Comparison of ENCODE assay signal across 9 mouse cellular contexts in genomic region chr5:63649070-63649532, GRCm38 (mm10). TPM values are rescaled to one million over a fixed set of nuclear protein-coding genes. Genes with fewer than 3 reads are reported as not detected.
DNase-seq lines count a peak whose midpoint lies in the region; ATAC-seq lines count a peak whose summit lies in the region.
"Had no signal": no experiment of that assay in that cellular context is flagged by ENCODE, and none has a peak within 500 bp of the region (broad histone marks: within the 10 kb centered on the region; RNA-seq: fewer than 3 reads in every experiment).

Gene Nwd2, plus strand, starts transcription at chr5:63649102.

- H3K27ac ChIP-seq in heart, embryonic 10.5 days = no peak within 1 kb of the TSS; the same call in 1 of the 2 replicates
- H3K27ac ChIP-seq in embryonic facial prominence, embryonic 15.5 days (replicated peaks) = no peak within 1 kb of the TSS
- no peak within 1 kb of the TSS for H3K27ac ChIP-seq in limb, embryonic 15.5 days

- no peaks in the 10 kb centered on the region for H3K9me3 ChIP-seq in heart, embryonic 10.5 days
- H3K9me3 ChIP-seq in embryonic facial prominence, embryonic 15.5 days (replicated peaks) = no peaks in the 10 kb centered on the region
- no peaks in the 10 kb centered on the region for H3K9me3 ChIP-seq in limb, embryonic 15.5 days

- H3K27me3 ChIP-seq in heart, embryonic 10.5 days (ENCODE audit: insufficient read depth, poor library complexity, severe bottlenecking) = peaks cover 53% of the 10 kb centered on the region
- H3K27me3 ChIP-seq in embryonic facial prominence, embryonic 15.5 days = peaks cover 46% of the 10 kb centered on the region
- peaks cover 48% of the 10 kb centered on the region for H3K27me3 ChIP-seq in limb, embryonic 15.5 days

- peaks cover 17% of the 10 kb centered on the region for H3K4me1 ChIP-seq in heart, embryonic 10.5 days
- peaks cover 15% of the 10 kb centered on the region for H3K4me1 ChIP-seq in embryonic facial prominence, embryonic 15.5 days
- peaks cover 17% of the 10 kb centered on the region for H3K4me1 ChIP-seq in limb, embryonic 15.5 days

- DNase-seq in heart, embryonic 10.5 days (ENCODE audit: low spot score) = no peak
- DNase-seq in heart, postnatal 25 days (ENCODE audit: low spot score) = no peak
- DNase-seq in kidney, adult 9 months = peak; percentile 16
- DNase-seq in right cerebral cortex, postnatal 25 days = peak; percentile 71
- DNase-seq in Muller cell, postnatal 12 days (ENCODE audit: inconsistent ontology term) = no peak
- no peak for DNase-seq in spleen, adult 12 weeks (ENCODE audit: low spot score)

- ATAC-seq in embryonic facial prominence, embryonic 15.5 days (ENCODE audit: insufficient number of reproducible peaks, low FRiP score, low TSS enrichment, low read depth) = no peak
- ATAC-seq in limb, embryonic 15.5 days (ENCODE audit: insufficient number of reproducible peaks, low FRiP score, low TSS enrichment, low read depth) = no peak

- WGBS in heart, embryonic 10.5 days = under 1% methylated on average over 29 of the region's 29 CpGs
- WGBS in embryonic facial prominence, embryonic 15.5 days = 1% methylated on average over 29 of the region's 29 CpGs
- 2% methylated on average over 29 of the region's 29 CpGs for WGBS in limb, embryonic 15.5 days

- H3K4me2 ChIP-seq in embryonic facial prominence, embryonic 15.5 days (replicated peaks) = peak within 1 kb of the TSS; percentile 83
- H3K4me2 ChIP-seq in limb, embryonic 15.5 days = peak within 1 kb of the TSS; percentile 87

- intact Hi-C loops in heart, postnatal 25 days (cut with DNase I) = no loop called here

- no peaks in the 10 kb centered on the region for H3K36me3 ChIP-seq in heart, embryonic 10.5 days
- H3K36me3 ChIP-seq in embryonic facial prominence, embryonic 15.5 days = no peaks in the 10 kb centered on the region
- H3K36me3 ChIP-seq in limb, embryonic 15.5 days = no peaks in the 10 kb centered on the region

- peak within 1 kb of the TSS; percentile 64 for H3K4me3 ChIP-seq in heart, embryonic 10.5 days
- H3K4me3 ChIP-seq in embryonic facial prominence, embryonic 15.5 days (replicated peaks) = peak within 1 kb of the TSS; percentile 40
- peak within 1 kb of the TSS; percentile 43 for H3K4me3 ChIP-seq in limb, embryonic 15.5 days

- H3K9ac ChIP-seq in embryonic facial prominence, embryonic 15.5 days = no peak within 1 kb of the TSS
- 0 out of 2 replicates have a peak within 1 kb of the TSS, but pooled peaks have one; percentile 28 for H3K9ac ChIP-seq in limb, embryonic 15.5 days

RNA-seq across cellular contexts. Expression of gene Nwd2, which starts in this region (rescaled TPM):
- polyA plus RNA-seq in heart, embryonic 10.5 days (2016; fragmentation: Nextera tagmentation; extraction: Ambion mirVana) = 0.02 and 0.14 TPM in 2 replicates
- total RNA-seq in heart, postnatal 25 days (2021) = not detected
- polyA plus RNA-seq in embryonic facial prominence, embryonic 15.5 days (2015; fragmentation: Nextera tagmentation; extraction: Ambion mirVana) = 0.20 and 0.32 TPM in 2 replicates
- 0.29 and 0.51 TPM in 2 replicates for polyA plus RNA-seq in limb, embryonic 15.5 days (2015; fragmentation: Nextera tagmentation; extraction: Ambion mirVana)
- total RNA-seq: hematopoietic stem cell, adult 5-6 weeks had no signal

Comparison
In these comparisons a context has a peak if more than half of its experiments do, and no peak if none do; other contexts are left out.
1. DNase-seq: peak in kidney, adult 9 months (single experiment) and right cerebral cortex, postnatal 25 days (single experiment); none in heart, embryonic 10.5 days (single experiment), heart, postnatal 25 days (single experiment), Muller cell, postnatal 12 days (single experiment) and spleen, adult 12 weeks (single experiment).
2. Peak in every context shown above with its lines, with median percentiles within 50 percentile points of each other: H3K4me3 ChIP-seq.